ENCODE assay signal across 22 mouse cellular contexts in genomic region chr8:87209295-87209694, GRCm38 (mm10).
DNase-seq lines count a peak whose midpoint lies in the region; ATAC-seq lines count a peak whose summit lies in the region.
"Had no signal": no experiment of that assay in that cellular context is flagged by ENCODE, and none has a peak within 500 bp of the region (broad histone marks: within the 10 kb centered on the region; RNA-seq: fewer than 3 reads in every experiment).

No protein-coding gene starts in this region.

- peak; percentile 48 for ATAC-seq in hindbrain, embryonic 12.5 days (ENCODE audit: low FRiP score)
- ATAC-seq in forebrain, embryonic 16.5 days: no peak
- ATAC-seq: forebrain, embryonic 13.5 days; hindbrain, embryonic 16.5 days; intestine, embryonic 15.5 days; liver, embryonic 12.5 days had no signal

- H3K4me1 ChIP-seq in hindbrain, embryonic 12.5 days: no peaks in the 10 kb centered on the region; the same call in 1 of the 2 replicates
- H3K4me1 ChIP-seq in hindbrain, embryonic 10.5 days (replicated peaks): 0 out of 2 replicates have a peak, but pooled peaks cover 3% of the 10 kb centered on the region
- H3K4me1 ChIP-seq in forebrain, embryonic 16.5 days (replicated peaks; ENCODE audit: control insufficient read depth, insufficient read depth, low read length): no peaks in the 10 kb centered on the region; the same call in 1 of the 2 replicates
- H3K4me1 ChIP-seq: forebrain, embryonic 13.5 days; intestine, embryonic 15.5 days; liver, embryonic 12.5 days; midbrain, embryonic 12.5 days had no signal

- H3K36me3 ChIP-seq in hindbrain, embryonic 12.5 days: no peaks in the 10 kb centered on the region
- H3K36me3 ChIP-seq in hindbrain, embryonic 10.5 days: no peaks in the 10 kb centered on the region
- no peaks in the 10 kb centered on the region for H3K36me3 ChIP-seq in forebrain, embryonic 16.5 days (ENCODE audit: control insufficient read depth, insufficient read depth)
- H3K36me3 ChIP-seq: embryonic facial prominence, embryonic 13.5 days; intestine, embryonic 15.5 days; limb, embryonic 13.5 days; liver, embryonic 12.5 days; midbrain, embryonic 12.5 days had no signal

- H3K27ac ChIP-seq in hindbrain, embryonic 12.5 days: no peak overlapping the region
- H3K27ac ChIP-seq in hindbrain, embryonic 10.5 days: no peak overlapping the region
- H3K27ac ChIP-seq in forebrain, embryonic 16.5 days (ENCODE audit: low read length): no peak overlapping the region
- H3K27ac ChIP-seq: embryonic facial prominence, embryonic 13.5 days; forebrain, embryonic 13.5 days; gastrocnemius, adult 2 months; intestine, embryonic 15.5 days; limb, embryonic 13.5 days; liver, embryonic 12.5 days; midbrain, embryonic 12.5 days had no signal

- 67% methylated on average over 1 of the region's 1 CpGs for WGBS in hindbrain, embryonic 12.5 days
- WGBS in hindbrain, embryonic 10.5 days: 83% methylated on average over 1 of the region's 1 CpGs
- 92% methylated on average over 1 of the region's 1 CpGs for WGBS in forebrain, embryonic 16.5 days

- no peaks in the 10 kb centered on the region for H3K9me3 ChIP-seq in hindbrain, embryonic 12.5 days (replicated peaks)
- no peaks in the 10 kb centered on the region for H3K9me3 ChIP-seq in hindbrain, embryonic 10.5 days
- H3K9me3 ChIP-seq in forebrain, embryonic 16.5 days (ENCODE audit: control insufficient read depth, low read length): no peaks in the 10 kb centered on the region
- H3K9me3 ChIP-seq: embryonic facial prominence, embryonic 13.5 days; forebrain, embryonic 13.5 days; intestine, embryonic 15.5 days; limb, embryonic 13.5 days; liver, embryonic 12.5 days; midbrain, embryonic 12.5 days had no signal

- no peak overlapping the region for H3K4me2 ChIP-seq in hindbrain, embryonic 12.5 days (replicated peaks)
- no peak overlapping the region for H3K4me2 ChIP-seq in forebrain, embryonic 16.5 days (ENCODE audit: low read length)
- H3K4me2 ChIP-seq: embryonic facial prominence, embryonic 13.5 days; forebrain, embryonic 13.5 days; intestine, embryonic 15.5 days; limb, embryonic 13.5 days; liver, embryonic 12.5 days; midbrain, embryonic 12.5 days had no signal

- no peak overlapping the region for H3K9ac ChIP-seq in hindbrain, embryonic 12.5 days
- no peak overlapping the region for H3K9ac ChIP-seq in forebrain, embryonic 16.5 days (replicated peaks; ENCODE audit: low read depth, low read length)
- H3K9ac ChIP-seq: embryonic facial prominence, embryonic 13.5 days; forebrain, embryonic 13.5 days; intestine, embryonic 15.5 days; limb, embryonic 13.5 days; liver, embryonic 12.5 days; midbrain, embryonic 12.5 days had no signal

- no peak overlapping the region for H3K4me3 ChIP-seq in hindbrain, embryonic 12.5 days
- H3K4me3 ChIP-seq in hindbrain, embryonic 10.5 days: no peak overlapping the region
- H3K4me3 ChIP-seq in forebrain, embryonic 16.5 days (replicated peaks; ENCODE audit: low read length): no peak overlapping the region
- H3K4me3 ChIP-seq: embryonic facial prominence, embryonic 13.5 days; erythroblast, embryonic 14.5 days; forebrain, embryonic 13.5 days; gastrocnemius, adult 2 months; intestine, embryonic 15.5 days; limb, embryonic 13.5 days; liver, embryonic 12.5 days; midbrain, embryonic 12.5 days had no signal

- DNase-seq in hindbrain, embryonic 10.5 days (ENCODE audit: low spot score): no peak
- DNase-seq in brain, adult 2 months (ENCODE audit: low read depth, low spot score): peak; percentile 88
- peak; percentile 67 to 74 for DNase-seq in cerebellum, adult 18-20 months
- DNase-seq in cerebellum, postnatal 25 days: peak; percentile 61 to 73
- no peak for DNase-seq in urinary bladder, adult 18-20 months (ENCODE audit: low spot score in 2 of 2)
- DNase-seq: adrenal gland, postnatal 25 days; gastrocnemius, adult 2 months; heart, postnatal 4 days; kidney, adult 8-10 months; kidney, postnatal 10 days; lung, adult 18-20 months; lung, postnatal 10 days had no signal

- H3K27me3 ChIP-seq in hindbrain, embryonic 12.5 days: no peaks in the 10 kb centered on the region
- no peaks in the 10 kb centered on the region for H3K27me3 ChIP-seq in hindbrain, embryonic 10.5 days (ENCODE audit: insufficient read depth, poor library complexity, severe bottlenecking)
- no peaks in the 10 kb centered on the region for H3K27me3 ChIP-seq in forebrain, embryonic 16.5 days (replicated peaks; ENCODE audit: control insufficient read depth, insufficient read depth, low read length)
- H3K27me3 ChIP-seq: embryonic facial prominence, embryonic 13.5 days; intestine, embryonic 15.5 days; limb, embryonic 13.5 days; liver, embryonic 12.5 days had no signal

Comparison
In these comparisons a context has a peak if more than half of its experiments do, and no peak if none do; other contexts are left out.
1. DNase-seq: peak in brain, adult 2 months (single experiment), cerebellum, adult 18-20 months (2 of 2) and cerebellum, postnatal 25 days (2 of 2); none in hindbrain, embryonic 10.5 days (single experiment) and urinary bladder, adult 18-20 months (0 of 2).